Mouse (Mus musculus): ENCODE measurements around the gene Senp6. TPM values are rescaled to one million over a fixed set of nuclear protein-coding genes. Genes with fewer than 3 reads are reported as not detected.
"Not testable (repeated sequence)": the region's sequence is repeated elsewhere in the genome, so short reads cannot be mapped to it uniquely, and the experiment has no call there.

Gene Senp6
- polyA plus RNA-seq, 1 experiment: 20.9 TPM

DNA sequence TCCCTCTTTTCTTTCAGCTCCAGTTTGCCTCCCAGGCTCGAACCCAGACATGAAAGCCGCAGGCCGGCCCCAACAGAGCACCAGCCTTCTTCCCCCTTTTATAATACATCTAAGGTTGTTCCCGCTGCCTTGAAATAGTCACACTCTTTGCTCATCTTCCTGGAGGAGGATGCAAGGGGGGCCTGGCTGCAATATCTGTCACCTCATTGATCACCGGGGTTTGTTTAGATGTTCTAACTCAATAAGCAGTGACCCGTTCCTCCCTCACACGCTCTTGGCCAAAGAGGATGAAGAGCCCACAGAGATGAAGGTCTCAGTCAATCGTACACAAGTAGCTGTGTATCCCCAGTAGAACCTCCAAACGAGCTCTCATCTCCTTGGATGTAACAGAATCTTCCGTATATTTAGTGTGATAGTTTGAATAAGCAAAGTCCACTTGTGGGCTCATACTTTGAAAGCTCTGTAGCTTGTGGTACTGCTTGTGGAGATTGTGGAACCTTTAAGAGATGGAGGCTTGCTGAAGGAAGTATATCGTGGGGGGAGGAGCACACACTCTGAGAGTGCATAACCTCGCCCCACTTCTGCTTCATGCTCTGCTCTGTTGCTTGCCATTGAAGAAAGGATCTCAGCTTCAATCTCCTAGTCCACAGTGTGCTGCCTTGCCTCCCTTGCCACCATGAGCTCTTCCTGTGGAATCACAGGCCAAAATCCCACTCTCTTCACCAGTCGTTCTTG lies 29.3 kb upstream of the Senp6 start:
- TF ChIP-seq POLR2A (IDR thresholded peaks at IDR 0.05; ENCODE audit: control insufficient read depth, low read depth, low read length) (no peak), CTCF (IDR thresholded peaks at IDR 0.05; ENCODE audit: control insufficient read depth, insufficient read depth, insufficient replicate concordance, low read depth, low read length) (no peak)
- H3K36me3 ChIP-seq (ENCODE audit: control insufficient read depth, insufficient read depth, low read length): no peaks in the 10 kb centered on the region
- no peaks in the 10 kb centered on the region for H3K27me3 ChIP-seq (ENCODE audit: control insufficient read depth, insufficient read depth, low read length)
- H3K4me3 ChIP-seq (ENCODE audit: control insufficient read depth, low read depth, low read length): no peak overlapping the region
- H3K4me1 ChIP-seq (ENCODE audit: control insufficient read depth, insufficient read depth, low read length): no peaks in the 10 kb centered on the region
- H3K27ac ChIP-seq (ENCODE audit: control insufficient read depth, insufficient read depth, low read depth, low read length): no peak overlapping the region

DNA sequence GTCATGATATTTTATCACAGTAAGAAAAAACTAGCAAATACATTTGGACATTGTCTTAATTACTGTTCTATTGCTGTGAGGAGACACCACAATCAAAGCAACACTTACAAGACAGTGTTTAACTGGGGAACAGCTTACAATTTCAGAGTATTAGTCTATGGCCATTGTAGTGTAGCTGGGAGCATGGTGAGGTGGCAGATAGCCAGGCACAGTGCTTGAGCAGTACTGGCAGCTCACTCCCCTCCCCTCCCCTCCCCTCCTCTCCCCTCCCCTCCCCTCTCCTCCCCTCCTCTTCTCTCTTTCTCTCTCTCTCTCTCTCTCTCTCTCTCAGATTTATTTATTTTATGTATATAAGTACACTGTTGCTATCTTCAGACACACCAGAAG lies 28.7 kb upstream of the Senp6 start:
- TF ChIP-seq POLR2A (IDR thresholded peaks at IDR 0.05; ENCODE audit: control insufficient read depth, low read depth, low read length): no peak
- no peak for TF ChIP-seq CTCF (IDR thresholded peaks at IDR 0.05; ENCODE audit: control insufficient read depth, insufficient read depth, insufficient replicate concordance, low read depth, low read length)

DNA sequence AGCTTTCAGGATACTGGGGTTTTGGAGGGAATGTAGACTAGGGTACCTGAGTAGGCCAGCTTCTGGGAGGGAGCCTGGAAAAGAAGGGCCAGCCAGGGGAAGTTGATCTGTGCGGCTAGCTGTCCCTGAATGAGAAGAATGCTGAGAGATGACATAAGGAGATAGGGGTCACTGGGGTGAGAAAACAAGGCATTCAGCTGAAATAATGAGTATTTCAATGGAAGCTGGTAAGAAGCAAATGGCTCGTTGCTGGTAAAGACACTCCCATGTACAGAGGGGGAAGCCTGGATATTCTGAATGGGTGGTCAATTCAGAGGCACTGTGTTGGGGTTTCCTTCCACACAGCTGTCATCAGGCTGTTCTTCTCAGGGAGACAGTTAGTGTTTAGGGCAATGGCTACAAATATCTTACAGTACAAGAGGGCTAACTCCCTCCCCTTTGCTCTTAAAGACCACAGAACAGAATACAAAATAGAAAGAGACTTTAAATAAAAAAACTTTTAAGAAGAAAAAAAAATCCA lies 27.3 kb upstream of the Senp6 start:
- H3K27me3 ChIP-seq (ENCODE audit: control insufficient read depth, insufficient read depth, low read length): no peaks in the 10 kb centered on the region
- H3K36me3 ChIP-seq (ENCODE audit: control insufficient read depth, insufficient read depth, low read length): no peaks in the 10 kb centered on the region
- TF ChIP-seq CTCF (IDR thresholded peaks at IDR 0.05; ENCODE audit: control insufficient read depth, insufficient read depth, insufficient replicate concordance, low read depth, low read length) (no peak), POLR2A (IDR thresholded peaks at IDR 0.05; ENCODE audit: control insufficient read depth, low read depth, low read length) (no peak)
- H3K4me1 ChIP-seq (ENCODE audit: control insufficient read depth, insufficient read depth, low read length): no peaks in the 10 kb centered on the region
- H3K27ac ChIP-seq (ENCODE audit: control insufficient read depth, insufficient read depth, low read depth, low read length): no peak overlapping the region
- no peak overlapping the region for H3K4me3 ChIP-seq (ENCODE audit: control insufficient read depth, low read depth, low read length)

More for the DNA sequence above, 28.7 kb upstream of the Senp6 start:
- Histone ChIP-seq H3K4me1 (ENCODE audit: control insufficient read depth, insufficient read depth, low read length) (no peaks in the 10 kb centered on the region), H3K27ac (ENCODE audit: control insufficient read depth, insufficient read depth, low read depth, low read length) (no peak overlapping the region), H3K4me3 (ENCODE audit: control insufficient read depth, low read depth, low read length) (no peak overlapping the region), H3K27me3 (ENCODE audit: control insufficient read depth, insufficient read depth, low read length) (no peaks in the 10 kb centered on the region), H3K36me3 (ENCODE audit: control insufficient read depth, insufficient read depth, low read length) (no peaks in the 10 kb centered on the region)

DNA sequence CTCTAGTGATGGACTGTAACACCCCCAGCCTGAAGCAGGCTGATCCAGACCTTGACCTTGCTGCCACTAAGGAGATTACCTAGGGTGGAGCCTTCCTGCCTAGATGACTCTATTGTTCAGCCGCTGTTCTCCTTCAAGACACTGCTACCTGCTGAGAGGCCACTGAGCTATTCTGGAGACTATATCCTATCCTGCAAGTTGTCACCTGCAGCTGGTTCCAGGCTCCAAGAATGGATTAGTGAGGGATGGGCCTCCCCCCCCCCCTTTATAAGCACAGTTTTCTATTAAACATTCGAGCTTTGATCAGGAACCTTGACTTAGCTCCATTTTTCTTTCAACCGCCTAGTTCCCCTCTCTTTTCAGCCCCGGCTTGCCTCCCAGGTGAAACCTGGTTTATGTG lies 22.4 kb upstream of the Senp6 start:
- H3K4me3 ChIP-seq (ENCODE audit: control insufficient read depth, low read depth, low read length); H3K27me3 ChIP-seq (ENCODE audit: control insufficient read depth, insufficient read depth, low read length); H3K36me3 ChIP-seq (ENCODE audit: control insufficient read depth, insufficient read depth, low read length); H3K4me1 ChIP-seq (ENCODE audit: control insufficient read depth, insufficient read depth, low read length); H3K27ac ChIP-seq (ENCODE audit: control insufficient read depth, insufficient read depth, low read depth, low read length): not testable (repeated sequence)

DNA sequence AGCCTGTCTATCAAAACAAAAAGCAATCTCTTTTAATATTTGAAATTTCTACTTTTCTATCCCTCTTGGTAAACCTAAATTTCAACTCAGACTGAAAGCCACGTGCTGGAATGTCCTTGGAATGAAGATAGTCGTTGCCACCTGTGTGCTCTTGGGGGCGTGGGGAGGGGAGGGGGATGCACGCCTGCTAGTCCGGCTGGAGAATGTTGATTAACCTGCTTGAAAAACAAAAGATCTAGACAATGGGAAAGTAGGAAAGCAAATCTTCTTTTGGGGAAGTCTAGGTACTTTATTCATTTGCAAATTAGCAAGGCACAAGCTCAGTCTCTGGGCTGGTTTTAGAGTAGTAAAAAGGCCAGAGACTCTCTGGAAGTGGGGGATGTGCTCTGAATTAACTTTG lies 17.4 kb upstream of the Senp6 start:
- not testable (repeated sequence) for H3K4me1 ChIP-seq (ENCODE audit: control insufficient read depth, insufficient read depth, low read length); H3K27me3 ChIP-seq (ENCODE audit: control insufficient read depth, insufficient read depth, low read length); H3K27ac ChIP-seq (ENCODE audit: control insufficient read depth, insufficient read depth, low read depth, low read length); H3K4me3 ChIP-seq (ENCODE audit: control insufficient read depth, low read depth, low read length); H3K36me3 ChIP-seq (ENCODE audit: control insufficient read depth, insufficient read depth, low read length)

DNA sequence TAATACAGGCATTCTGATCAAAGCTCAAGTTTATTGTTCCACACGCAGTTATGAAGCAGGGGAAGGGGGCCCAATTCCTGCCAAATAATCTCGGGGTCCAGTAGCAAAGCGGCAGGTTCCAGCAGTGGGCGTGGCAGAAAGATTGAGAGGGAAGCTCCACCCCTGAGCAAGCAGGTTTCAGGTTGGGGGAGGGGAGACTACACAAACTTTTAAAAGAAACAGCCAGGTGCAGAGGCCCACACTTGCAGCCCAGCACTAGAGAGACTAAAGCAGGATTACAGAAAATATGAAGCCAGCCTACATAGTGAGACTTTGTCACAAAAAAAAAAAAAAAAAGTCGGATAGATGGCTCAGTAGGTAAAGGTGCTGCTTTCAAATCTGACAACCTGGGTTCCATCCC lies 13.8 kb upstream of the Senp6 start:
- no peaks in the 10 kb centered on the region for H3K4me1 ChIP-seq (ENCODE audit: control insufficient read depth, insufficient read depth, low read length)
- H3K27me3 ChIP-seq (ENCODE audit: control insufficient read depth, insufficient read depth, low read length): no peaks in the 10 kb centered on the region
- TF ChIP-seq POLR2A (IDR thresholded peaks at IDR 0.05; ENCODE audit: control insufficient read depth, low read depth, low read length) (no peak), CTCF (IDR thresholded peaks at IDR 0.05; ENCODE audit: control insufficient read depth, insufficient read depth, insufficient replicate concordance, low read depth, low read length) (no peak)
- H3K4me3 ChIP-seq (ENCODE audit: control insufficient read depth, low read depth, low read length): no peak overlapping the region
- H3K27ac ChIP-seq (ENCODE audit: control insufficient read depth, insufficient read depth, low read depth, low read length): no peak overlapping the region
- H3K36me3 ChIP-seq (ENCODE audit: control insufficient read depth, insufficient read depth, low read length): no peaks in the 10 kb centered on the region

DNA sequence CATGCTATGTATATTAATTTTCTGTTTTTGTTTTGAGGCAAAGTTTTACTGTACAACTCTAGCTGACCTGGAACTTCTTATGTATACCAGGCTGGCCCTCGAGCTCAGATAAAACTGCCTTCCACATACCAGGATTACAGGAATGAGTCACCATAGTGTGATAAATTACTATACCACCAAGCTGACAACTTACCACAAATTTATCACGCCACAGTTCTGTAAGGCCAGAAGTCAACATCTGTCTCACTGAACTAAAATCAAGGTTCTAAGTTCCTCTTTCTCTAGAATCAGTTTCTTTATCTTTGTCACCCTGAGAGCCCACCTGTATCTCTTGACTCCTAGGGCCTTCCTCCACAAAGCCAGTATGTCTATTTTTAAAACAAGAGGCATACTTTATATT lies 9.0 kb upstream of the Senp6 start:
- Histone ChIP-seq H3K27ac (ENCODE audit: control insufficient read depth, insufficient read depth, low read depth, low read length) (no peak overlapping the region), H3K27me3 (ENCODE audit: control insufficient read depth, insufficient read depth, low read length) (no peaks in the 10 kb centered on the region), H3K4me1 (ENCODE audit: control insufficient read depth, insufficient read depth, low read length) (no peaks in the 10 kb centered on the region), H3K4me3 (ENCODE audit: control insufficient read depth, low read depth, low read length) (no peak overlapping the region), H3K36me3 (ENCODE audit: control insufficient read depth, insufficient read depth, low read length) (no peaks in the 10 kb centered on the region)
- TF ChIP-seq POLR2A (IDR thresholded peaks at IDR 0.05; ENCODE audit: control insufficient read depth, low read depth, low read length) (no peak), CTCF (IDR thresholded peaks at IDR 0.05; ENCODE audit: control insufficient read depth, insufficient read depth, insufficient replicate concordance, low read depth, low read length) (no peak)

DNA sequence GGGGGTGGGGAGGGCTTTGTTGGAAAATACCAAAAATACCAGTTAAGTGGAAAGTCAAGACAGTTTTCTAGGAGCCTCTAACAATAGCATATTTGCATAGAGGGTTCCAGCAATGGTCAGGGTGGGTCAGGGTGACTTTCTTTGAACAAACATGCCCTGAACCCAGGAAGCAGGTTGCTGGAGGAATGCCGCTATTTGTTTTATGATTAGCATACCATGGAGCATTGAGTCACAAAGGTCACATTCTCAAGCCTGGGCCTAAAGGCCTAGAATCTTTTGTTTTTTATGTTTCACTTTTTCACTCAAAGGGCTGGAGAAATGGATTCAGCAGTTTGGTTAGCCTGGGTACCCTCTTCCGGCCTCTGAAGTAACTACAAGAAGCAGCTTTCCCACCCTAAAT lies 1.2 kb upstream of the Senp6 start:
- H3K4me3 ChIP-seq (ENCODE audit: control insufficient read depth, low read depth, low read length): peak overlapping the region; percentile 21
- H3K36me3 ChIP-seq (ENCODE audit: control insufficient read depth, insufficient read depth, low read length); H3K4me1 ChIP-seq (ENCODE audit: control insufficient read depth, insufficient read depth, low read length); H3K27me3 ChIP-seq (ENCODE audit: control insufficient read depth, insufficient read depth, low read length); H3K27ac ChIP-seq (ENCODE audit: control insufficient read depth, insufficient read depth, low read depth, low read length): not testable (repeated sequence)

Data from testis, adult 2 months (tissue).